Mouse (Mus musculus) WW6 (cell line): ENCODE results near the gene Ccdc66.

Experiments
- DNase-seq: peaks from one replicate; pipeline ENCODE4 v3.0.0-alpha.2; 2013; ENCODE audit warnings: low read depth, low spot score

The Ccdc66 gene

DNA sequence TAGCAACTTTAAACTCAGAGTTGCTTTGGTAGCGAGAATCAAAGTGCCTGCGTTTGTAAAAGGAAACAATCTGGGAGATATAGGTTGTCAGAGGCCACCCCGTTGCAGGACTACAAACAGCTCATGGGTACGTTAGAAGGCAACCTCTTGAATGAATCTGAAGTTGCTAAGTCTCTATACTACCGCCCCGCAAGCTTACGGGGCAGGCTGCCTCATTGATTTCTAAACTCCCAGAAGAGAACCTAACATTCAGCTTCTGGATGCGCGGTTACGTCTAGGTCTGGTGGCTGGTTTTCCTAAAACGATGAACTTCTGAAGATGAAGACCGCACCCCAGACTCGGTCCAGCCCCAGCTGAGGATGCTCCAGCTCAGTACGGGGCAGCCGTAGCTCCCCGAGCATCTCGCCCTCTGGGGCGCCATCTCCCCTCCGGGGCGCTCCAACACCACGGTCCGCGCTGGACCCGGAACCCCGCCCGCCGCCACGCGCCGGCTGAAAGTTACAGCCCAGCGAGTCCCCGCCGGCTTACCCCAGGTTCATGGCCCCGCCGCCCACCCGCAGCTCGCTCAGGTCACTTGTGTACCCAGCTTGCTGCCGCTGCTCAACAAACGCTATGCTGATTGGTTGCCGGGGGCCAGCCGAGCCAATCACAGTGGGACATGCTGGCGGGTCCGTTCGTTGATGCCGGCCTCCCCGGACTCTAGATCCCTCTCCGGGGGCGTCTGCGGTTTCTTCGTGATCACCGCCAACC lies at the start of gene Ccdc66:
Gene Ccdc66, minus strand, starts transcription at position 567 of the 750 bp plus-strand sequence.
- peak; percentile 85 for DNase-seq

GRCm38 (mm10) chr14:27543838-27544426 lies 35.7 kb upstream of the Ccdc66 start:
- no peak for DNase-seq

- no peak for DNase-seq
Measured at GRCm38 (mm10) chr14:27536441-27536840, 28.2 kb upstream of the Ccdc66 start.

DNA sequence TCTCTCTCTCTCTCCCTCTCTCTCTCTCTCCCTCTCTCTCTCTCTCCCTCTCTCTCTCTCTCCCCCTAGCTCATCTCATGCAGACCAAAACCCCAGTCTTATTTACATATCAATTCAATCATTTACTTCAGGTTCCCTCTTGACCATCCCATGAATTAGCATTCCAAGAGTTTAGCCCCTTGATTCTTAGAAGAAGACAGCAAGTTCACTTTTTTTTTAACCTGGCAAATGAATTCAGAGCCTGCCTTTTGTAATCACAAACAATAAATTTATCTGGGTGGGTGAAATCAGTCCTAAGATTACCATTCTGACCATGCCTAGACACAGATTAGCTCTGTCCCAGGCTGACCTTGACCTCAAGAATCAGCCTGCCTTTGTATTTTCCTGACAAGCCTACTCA lies 16.3 kb upstream of the Ccdc66 start:
- DNase-seq = no peak

GRCm38 (mm10) chr14:27508644-27509301 lies 513 bp upstream of the Ccdc66 start:
- no peak for DNase-seq

- DNase-seq = no peak
Measured at GRCm38 (mm10) chr14:27501096-27501495, 7.2 kb downstream of the Ccdc66 start.

DNA sequence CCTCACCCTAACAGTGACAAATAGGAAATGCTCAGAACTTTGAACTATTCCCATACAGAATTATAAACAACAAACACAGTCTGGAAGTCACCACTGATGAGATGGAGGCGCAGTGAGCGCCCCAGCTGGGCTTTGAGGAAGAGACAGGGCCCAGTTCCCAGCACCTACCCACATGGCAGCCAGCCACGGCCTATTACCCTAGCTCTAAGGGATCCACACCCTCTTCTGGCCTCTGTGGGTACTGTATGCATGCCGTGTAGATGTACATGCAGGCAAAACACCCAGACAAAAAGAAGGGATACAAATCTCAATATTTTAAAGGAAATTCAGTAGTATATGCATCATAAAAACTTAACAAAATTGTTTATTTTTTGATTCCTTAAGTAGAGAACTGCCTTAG lies 14.7 kb downstream of the Ccdc66 start:
- peak; percentile 13 for DNase-seq

DNA sequence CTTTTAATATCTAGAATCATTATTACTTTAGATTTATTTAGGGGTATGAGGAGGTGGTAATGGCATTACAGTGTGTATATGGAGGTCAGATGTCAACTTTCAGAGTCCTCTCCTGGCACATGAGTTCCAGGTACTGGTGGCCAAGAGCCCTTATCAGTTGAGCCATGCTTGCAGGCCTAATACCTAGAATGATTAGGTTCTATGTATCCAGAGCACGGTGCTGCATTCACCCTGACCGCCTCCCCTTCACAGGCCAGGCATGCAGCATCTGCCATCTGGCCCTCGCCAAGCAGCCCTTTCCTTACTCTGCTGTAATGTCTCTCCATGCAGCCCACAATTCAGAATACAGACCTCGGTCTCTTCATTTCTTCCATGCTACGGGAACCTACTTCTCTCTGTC lies 16.9 kb downstream of the Ccdc66 start:
- DNase-seq = no peak

- DNase-seq = no peak
Measured at GRCm38 (mm10) chr14:27446963-27447362, 61.3 kb downstream of the Ccdc66 start.

DNA sequence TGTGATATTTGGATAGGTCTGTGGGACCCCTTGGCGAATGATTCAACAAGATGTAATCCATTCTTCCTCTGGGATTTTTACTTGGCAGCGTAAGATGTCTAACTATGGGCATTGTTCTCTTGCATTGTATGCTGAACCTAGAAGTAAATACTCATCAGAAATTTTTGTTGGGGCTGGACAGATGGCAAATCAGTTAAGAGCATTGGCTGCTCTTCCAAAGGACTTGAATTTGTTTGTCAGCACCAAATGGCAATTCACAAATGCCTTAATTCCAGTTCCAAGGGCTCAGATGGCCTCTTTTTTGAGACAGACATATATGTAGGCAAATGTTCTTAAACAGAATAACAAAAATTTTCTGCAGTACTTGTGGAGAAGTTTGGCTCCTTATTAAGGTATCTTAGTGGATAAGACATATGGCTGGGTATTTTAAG lies 63.4 kb downstream of the Ccdc66 start:
- no peak for DNase-seq

GRCm38 (mm10) chr14:27440921-27441320 lies 67.3 kb downstream of the Ccdc66 start:
- no peak for DNase-seq

- no peak for DNase-seq
Measured at GRCm38 (mm10) chr14:27436826-27437225, 71.4 kb downstream of the Ccdc66 start.

GRCm38 (mm10) chr14:27436116-27436515 lies 72.1 kb downstream of the Ccdc66 start:
- no peak for DNase-seq

GRCm38 (mm10) chr14:27432064-27432463 lies 76.2 kb downstream of the Ccdc66 start:
- no peak for DNase-seq
